Mouse (Mus musculus) embryo, embryonic 9.5 days (tissue): ENCODE data around the gene Btn2a2.
A peak's percentile ranks its signal among the peaks of the same experiment; 100 is the strongest.

Source experiments
- DNase-seq: peaks from one replicate; pipeline ENCODE4 v3.0.0-alpha.2; 2017; ENCODE audit errors: extremely low spot score

Btn2a2 gene

DNA sequence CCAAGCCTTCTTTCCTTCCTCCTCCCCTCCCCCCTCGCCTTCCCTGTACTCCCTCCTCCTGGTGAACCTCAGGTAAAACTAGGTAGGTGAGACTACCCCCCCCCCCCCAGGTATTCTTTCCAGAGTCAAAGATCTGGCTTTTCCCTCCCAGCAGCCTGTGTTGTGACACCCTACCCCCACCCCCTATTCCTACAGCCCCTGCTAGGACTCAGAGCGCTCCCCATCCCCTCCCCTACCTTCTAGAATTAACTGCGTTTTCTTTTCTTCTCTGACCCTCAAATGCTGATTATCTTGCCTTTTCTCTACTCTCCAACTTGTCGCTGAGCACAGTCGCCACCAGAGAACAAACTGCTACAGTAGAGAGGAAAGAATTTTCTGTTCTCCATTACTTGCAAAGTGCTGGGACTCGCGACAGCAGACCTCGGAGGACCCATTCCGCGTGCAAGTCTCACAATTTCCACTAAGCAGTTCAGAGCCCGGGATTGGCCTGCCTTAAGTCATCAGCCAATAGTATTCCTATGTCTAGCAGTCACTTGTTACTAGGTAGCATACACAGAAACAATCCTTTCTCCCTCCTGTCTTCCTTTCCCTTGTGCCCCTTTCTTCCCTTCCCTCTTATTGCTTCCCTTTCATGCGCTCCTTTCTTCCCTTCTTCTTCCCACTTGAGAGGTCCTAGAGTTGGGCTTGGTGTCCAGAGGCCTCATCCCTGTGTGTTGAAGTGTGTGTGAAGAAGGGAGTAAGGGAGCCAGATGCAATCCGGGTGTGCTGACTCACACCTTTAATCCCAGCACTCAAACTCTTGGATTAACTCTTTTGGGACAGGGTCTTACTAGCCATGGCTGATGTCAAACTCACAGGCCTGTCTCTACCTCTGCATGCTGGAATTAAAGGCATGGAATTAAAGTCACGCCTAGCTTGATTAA lies at the start of gene Btn2a2:
Gene Btn2a2, minus strand, starts transcription at position 458 of the 923 bp plus-strand sequence.
- DNase-seq: peak; percentile 75

DNA sequence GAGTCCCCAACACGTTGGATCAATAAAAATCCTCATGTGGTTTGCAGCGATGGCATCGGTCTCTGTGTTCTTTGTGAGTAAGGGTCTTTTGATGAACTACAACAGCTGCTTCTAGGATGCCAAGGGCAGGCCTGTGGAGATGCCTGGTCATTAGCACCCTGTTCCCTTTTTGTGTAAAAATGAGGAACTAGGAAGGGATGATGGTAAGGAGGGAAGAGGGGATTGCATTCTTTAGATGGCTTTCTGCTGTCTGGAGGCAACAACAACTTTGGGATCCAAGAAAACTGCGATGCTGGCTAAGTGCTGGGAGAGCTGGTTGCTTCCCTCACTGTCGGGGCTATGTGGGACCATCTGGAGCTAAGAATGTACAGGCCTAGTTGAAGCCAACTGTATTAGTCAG lies 49.6 kb upstream of the Btn2a2 start:
- DNase-seq: no peak

DNA sequence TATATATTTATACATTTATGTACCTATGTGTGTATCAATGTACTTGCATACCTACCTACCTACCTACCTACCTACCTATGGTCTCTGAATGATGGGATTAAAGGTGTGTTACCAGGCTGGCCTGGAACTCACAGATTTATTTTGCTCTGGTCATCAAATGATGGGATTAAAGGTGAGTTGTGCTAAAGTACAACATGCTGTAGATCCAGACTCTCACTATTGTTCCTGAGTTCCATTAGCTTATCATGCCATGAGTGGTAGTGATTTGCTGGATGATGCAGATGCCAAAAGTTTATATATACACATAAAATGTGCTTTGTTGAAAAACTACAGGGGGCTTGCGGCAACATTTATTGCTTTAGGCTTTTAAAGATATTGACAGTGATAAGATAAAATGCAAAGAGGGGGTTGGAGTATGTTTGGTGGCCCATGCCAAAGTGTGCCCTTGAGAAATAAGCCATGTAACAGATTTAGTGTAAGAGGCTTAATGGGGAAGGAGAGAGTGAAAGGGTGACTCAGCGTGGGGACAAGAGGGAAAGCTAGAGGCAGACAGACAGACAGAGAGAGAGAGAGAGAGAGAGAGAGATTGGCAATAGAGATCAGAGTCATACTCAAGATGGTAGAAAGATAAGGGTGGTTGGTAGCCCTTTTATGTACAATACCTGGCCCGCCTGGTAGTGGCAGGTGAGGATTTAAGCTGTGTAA lies 48.5 kb upstream of the Btn2a2 start:
- no peak for DNase-seq

DNA sequence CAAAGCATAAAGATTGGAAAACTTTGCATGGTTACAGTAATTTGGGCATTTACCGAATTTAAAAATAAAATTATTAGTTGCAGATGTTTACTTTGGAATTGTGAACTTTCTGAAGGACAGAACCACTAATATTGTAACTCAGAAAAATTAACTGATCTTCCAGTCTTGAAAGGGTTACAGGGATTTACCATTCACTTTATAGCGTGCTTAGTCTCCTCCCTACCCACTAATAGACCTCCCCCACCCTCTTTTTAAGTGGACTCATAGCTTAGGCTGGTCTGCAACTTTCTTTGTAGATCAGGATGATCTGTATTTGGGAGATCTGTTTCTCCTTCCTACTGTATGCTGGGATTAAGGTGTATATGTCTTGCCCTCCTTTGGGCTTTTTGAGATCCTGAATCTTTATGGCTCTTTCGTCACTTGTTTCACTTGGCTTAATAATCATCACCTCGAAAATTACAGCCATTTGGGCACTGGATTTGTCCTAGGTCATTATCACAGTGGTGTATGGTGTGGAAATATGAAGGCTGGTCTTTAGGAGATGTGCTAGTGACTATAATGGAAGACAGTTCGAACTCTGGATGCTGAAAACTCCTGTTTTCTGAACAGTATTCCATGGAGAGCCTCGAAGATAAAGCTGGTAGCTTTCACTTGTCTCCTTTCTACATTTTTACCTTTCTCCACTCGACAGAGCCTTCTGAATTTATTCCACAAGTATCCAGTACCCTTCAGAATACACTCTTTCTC lies 47.6 kb upstream of the Btn2a2 start:
- DNase-seq: peak; percentile 72

DNA sequence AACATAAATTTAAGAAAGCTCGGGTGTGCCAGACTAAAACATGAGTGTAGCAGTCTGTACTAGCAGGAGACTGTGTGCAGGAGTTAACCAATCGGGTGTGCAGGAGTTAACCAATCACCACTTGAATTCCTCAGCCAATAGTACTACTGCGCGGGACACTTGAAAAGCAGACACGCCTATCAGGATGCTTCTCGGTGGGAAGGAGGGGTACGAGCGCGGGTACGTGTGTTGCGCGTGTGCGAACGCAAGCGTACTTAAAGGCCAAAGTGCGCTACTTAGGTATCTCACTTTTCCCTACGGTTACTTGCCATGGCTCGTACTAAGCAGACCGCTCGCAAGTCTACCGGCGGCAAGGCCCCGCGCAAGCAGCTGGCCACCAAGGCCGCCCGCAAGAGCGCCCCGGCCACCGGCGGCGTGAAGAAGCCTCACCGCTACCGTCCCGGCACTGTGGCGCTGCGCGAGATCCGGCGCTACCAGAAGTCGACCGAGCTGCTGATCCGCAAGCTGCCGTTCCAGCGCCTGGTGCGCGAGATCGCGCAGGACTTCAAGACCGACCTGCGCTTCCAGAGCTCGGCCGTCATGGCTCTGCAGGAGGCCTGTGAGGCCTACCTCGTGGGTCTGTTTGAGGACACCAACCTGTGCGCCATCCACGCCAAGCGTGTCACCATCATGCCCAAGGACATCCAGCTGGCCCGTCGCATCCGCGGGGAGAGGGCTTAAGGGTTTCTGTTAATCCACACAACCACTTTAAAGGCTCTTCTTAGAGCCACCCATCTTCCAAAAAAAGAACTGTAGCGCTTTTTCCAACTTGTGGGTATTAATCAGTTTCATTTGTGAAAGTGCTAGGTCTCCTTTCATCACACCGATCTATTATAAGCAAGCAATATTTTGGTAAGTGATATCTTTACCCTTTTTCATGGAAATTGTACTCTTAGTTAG lies 46.7 kb upstream of the Btn2a2 start, which contains the start of gene Hist1h3g:
Gene Hist1h3g, plus strand, starts transcription at position 286 of the 939 bp plus-strand sequence.
- DNase-seq: peak; percentile 91

DNA sequence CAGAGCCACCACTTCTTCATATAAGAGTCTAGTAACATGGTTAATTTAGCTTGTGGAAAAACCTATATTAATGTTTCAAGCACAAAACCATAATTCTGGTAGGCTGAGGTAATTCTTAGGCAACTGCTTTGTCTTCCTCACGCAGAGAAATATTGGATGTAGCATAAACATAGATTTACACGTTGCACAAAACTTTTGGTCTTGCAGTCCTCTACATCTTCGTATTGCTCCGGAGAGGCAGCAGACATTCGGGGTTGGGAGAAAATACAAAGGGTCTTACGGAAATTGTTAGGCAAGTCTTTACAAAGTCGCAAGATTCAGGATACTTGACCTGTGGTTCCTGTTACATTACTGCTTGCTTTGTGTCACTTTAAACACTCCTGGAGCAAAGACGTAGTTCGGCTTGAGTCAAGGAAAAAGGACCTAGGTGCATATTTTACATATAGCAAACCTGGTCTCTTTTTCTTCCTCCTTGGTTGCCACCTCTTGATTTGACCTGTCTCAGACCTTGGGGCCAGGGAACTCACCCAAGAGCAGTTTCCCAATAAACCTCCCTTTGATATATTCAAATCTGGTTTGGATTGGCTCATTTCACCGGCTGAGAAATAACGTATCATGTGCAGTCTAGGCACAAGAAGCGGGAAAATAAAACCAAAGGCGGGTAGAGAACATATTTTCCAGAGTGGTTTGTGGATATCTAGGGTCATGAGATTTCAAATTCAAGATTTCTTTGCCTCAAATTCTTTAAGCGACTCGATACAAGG lies 45.9 kb upstream of the Btn2a2 start:
- no peak for DNase-seq

DNA sequence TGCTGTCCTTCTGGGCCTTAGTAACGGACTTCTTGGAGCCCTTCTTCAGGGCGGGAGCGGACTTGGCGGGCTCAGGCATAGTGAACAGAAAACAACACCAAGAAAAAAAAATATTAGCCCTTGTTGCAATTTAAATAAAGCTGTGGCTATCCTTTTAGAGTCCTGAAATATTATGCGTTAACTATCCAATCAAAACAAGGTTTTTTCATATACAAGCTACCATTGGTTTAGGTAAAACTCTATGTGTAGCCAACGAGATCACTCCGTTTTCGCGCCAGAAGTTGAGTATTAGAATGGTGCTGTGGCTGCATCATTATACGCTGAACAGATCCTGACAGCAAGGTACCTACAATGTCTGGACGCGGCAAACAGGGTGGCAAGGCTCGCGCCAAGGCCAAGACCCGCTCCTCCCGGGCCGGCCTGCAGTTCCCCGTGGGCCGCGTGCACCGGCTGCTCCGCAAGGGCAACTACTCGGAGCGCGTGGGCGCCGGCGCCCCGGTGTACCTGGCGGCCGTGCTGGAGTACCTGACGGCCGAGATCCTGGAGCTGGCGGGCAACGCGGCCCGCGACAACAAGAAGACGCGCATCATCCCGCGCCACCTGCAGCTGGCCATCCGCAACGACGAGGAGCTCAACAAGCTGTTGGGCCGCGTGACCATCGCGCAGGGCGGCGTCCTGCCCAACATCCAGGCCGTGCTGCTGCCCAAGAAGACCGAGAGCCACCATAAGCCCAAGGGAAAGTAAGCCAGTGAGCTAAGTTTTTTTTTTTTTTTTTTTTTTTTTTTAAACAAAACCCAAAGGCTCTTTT lies 45.1 kb upstream of the Btn2a2 start, which contains the start of gene Hist1h2af:
Gene Hist1h2af, plus strand, starts transcription at position 347 of the 808 bp plus-strand sequence.
- peak; percentile 87 for DNase-seq

DNA sequence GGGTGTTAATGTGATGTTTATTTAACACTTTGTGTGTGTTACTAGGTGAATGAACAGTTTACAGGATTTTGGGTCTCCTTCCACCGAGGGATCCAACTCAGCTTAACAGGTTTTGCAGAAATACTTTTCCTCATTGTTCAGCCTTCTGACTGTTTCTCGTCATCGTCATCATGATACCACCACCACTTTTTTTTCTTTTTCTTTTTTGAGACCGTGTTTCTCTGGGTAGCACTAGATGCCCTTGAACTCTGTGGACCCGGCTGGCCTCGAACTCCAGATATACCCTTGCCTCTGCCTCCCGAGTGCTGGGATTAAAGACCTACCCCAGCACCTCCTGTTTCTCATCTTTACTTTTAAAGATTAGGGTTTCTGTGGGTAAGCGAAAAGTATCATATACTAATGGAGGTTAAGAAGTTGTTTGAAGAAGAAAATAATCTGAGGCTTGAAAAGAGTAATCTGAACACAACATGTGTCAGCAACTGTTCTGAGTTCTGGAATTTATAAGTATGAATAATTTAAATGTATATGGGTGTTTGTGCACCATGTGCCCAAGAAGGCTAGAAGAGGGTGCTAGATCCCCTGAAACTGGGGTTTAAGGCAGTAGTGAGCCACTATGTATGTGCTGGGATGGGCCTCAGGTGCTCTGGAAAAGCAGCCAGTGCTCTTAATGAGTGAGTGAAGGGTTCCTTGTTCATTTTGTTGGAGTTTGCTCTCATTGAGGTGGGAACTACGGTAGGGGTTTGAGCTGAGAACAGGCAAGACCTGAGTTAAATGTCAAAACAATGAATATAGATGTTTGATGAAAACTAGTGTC lies 43.8 kb upstream of the Btn2a2 start:
- peak; percentile 71 for DNase-seq

DNA sequence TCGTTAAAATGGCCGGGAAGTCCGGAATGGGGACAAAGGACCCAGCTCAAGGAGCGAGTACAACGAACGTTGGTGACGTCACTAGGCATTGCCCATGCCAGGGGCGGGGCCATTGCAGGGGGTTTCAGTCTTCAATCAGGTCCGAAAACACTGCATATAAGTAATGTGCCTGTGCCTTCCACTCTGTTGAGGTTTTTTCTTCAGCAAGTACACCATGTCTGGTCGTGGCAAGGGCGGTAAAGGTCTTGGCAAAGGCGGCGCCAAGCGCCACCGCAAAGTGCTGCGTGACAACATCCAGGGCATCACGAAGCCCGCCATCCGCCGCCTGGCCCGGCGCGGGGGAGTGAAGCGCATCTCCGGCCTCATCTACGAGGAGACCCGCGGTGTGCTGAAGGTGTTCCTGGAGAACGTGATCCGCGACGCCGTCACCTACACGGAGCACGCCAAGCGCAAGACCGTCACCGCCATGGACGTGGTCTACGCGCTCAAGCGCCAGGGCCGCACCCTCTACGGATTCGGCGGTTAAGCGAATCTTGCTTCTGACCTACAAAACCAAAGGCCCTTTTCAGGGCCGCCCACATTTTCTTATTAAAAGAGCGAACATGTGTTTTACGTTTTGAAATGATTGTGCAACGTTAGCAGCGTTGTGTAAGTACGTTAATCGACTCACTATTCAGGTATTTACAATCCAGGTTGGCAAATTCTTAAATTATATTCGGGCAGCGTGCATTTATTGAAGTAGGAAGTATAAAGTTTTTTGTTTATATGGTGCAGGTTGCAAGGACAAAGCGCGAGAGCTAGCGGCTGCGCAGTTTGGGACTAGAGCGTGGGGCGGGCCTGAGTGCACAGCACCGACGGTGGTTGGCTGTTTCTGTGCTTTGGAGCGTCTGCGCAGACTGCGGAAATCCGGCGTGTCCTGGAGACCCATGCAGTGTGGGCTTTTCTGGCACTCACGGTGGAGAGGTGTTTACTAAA lies 42.5 kb upstream of the Btn2a2 start, which contains the start of gene Hist1h4h:
Gene Hist1h4h, plus strand, starts transcription at position 150 of the 975 bp plus-strand sequence.
- peak; percentile 100 for DNase-seq

DNA sequence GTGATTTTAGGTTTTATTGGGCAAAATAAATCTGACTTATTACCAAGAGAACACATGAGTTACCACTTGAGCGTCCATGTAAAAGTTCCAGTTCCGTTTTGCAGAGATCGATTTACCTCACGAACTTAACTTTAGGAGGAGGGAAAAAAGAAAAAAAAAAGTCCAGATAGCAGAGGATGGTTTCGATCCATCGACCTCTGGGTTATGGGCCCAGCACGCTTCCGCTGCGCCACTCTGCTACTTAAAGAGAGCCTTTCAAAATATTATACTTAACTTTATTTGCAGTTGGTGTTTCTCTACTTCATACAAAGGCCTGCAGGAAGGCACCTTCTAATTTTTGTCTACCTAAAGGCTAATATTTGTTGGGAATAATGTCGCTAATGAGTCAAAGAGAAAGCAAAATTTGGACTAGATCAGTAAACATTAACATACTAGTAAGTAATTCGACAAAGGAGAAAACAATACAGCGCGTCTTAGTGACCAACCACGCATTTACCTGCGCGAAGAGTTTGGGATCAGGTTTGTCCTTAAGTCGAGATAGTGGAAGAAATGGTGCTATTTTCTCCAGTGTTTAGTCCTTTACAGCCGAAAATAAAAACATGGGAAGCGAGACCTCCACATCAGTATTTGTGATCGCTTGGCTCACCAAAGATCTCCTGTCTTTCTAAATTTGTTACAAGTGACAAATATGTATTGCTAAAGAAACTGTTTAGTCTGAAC lies 41.7 kb upstream of the Btn2a2 start:
- DNase-seq: peak; percentile 84

DNA sequence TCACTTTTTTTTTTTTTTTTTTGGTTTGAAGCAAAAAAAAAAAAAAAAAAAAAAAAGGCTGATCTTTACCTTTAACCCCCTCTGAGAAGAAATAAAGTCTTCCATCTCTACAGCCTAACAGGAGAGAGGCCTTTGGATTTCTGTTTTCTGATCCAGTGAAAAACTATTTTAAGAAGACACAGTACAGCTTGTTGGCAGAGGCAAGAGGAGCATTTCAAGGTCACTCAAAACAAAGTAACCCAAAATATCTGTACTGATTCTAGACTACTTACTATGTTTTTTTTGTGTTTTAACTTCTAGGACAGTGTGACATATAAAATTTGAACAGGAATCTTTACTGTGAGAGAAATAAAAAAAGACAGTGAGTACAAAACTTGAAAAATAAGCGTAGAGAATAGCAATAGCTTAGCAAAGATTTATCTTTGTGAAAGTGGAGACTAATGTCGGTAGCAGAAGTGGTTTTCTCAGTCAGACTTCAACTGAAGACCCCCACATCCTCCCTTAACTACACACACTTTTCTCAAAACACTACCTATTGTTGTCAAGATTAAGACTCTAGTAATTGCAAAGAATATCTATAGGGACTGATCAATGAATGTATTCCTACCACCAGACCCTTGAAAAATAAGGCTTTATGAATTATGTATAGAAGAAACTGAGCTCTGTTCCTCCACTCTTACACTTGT lies 41.0 kb upstream of the Btn2a2 start:
- DNase-seq: no peak

DNA sequence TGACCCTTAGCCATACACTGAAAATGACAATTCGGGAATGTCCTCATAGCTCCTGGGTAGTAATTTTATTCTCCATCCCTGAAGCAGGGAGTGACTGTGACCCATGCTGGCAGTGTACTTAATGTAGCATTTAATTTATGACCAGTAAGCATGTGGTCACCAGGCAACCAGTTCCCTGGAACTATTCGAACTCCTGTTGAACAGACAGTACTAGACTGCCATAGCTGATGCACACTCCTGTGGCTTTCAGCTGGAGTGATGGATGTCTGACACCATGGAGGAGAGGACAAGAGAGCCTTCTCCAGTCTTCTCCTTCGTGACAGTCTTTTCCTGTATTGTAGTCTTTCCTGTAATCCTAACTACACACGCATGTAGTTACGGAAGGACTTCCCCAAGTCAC lies 40.3 kb upstream of the Btn2a2 start:
- no peak for DNase-seq

DNA sequence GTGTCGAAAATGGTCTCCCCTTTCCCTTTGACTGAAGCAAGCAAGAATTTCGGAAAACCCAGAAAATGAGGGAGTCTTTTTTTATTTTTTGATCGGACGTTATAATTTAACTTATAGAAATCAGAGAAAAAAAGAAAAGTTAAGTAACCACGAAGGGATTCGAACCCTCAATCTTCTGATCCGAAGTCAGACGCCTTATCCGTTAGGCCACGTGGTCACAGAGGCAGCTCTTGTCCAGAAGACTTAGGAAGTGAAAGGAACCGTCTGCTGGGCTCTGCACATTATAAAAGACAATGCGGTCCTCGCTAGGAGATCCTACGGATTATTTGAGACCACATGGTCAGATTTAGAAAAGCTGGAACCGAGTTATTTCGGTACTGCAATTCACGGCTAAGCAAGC lies 37.7 kb upstream of the Btn2a2 start:
- peak; percentile 95 for DNase-seq

DNA sequence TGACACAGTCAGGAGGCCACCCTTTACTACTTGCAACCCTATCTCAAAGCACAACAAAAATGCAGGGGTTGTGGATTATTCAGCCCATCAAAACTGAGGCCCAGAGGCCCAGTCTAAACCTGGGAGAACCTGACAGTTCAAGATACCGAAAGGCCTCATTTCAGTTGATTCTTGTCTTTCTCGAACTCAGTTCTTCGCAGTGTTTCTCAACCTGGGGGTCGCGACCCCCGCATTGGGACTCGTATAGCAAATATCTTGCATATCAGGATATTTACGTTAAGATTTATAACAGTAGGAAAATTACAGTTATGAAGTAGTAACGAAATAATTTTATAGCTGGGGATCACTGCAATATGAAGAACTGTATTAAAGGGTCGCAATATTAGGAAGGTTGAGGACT lies 37.2 kb upstream of the Btn2a2 start:
- DNase-seq: peak; percentile 76

DNA sequence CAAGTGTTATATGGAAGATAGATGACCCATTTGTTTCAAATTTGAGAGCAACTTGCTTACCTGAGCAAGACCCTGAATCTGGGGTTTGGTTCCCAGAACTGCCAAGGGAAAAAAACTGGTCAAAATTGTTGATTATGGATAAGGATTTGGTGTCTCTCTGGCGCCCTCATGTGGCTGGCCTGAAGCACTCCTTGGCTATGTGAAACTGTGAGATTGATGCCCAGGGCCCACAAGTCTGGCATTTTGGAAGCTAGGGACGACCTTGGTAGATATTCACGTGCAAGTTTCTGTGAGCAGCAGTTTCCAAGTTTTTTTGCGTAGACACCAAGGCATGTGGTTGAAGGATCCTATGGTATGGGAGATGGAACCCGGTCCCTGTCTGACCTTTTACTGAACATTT lies 36.0 kb upstream of the Btn2a2 start:
- peak; percentile 86 for DNase-seq

DNA sequence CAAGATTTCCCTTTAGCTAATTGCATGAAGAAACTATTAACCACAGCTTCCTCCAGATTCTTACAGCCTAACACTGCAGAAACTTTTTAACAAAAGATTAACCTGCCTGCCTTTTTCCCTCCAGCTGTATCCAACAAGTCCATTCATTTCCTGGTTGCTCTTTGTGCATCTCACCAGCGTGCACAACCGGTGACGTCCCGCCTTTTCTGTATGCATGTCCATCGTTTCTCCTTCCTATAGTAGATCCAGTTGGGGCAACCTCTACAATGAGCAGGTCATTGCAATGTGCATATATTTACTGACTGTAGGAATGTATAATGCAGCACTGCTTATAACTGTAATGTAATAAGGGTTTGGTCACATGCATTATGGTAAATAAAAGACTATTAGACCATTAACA lies 35.3 kb upstream of the Btn2a2 start:
- DNase-seq: no peak
